Mouse (Mus musculus): ENCODE data around the gene Tmem123. TPM values are rescaled to one million over a fixed set of nuclear protein-coding genes. Genes with fewer than 3 reads are reported as not detected.

Gene Tmem123
- total RNA-seq, 2 experiments from 2014 or later = 84.2 to 106 TPM

DNA sequence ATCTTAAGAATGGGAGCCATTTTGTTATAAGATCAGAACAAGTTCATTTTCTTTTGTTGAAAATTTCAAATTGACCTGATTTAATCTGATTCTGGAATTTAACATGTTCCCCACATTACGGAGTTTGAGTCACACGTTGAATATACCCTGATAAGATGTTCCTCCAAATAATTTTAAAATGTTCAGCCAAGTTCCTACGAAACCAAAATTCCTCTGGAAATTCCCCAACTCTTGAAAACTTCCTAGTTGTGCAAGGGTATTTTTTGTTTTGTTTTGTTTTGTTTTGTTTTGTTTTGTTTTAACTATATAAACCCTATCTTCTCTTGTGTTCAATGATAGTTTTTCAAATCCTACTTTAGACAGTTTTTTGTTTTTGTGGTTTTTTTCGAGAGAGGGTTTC is 64.9 kb downstream of the Tmem123 start:
- DNase-seq = no peak

GRCm38 (mm10) chr9:7829531-7830528 is 66.0 kb downstream of the Tmem123 start:
- no peak for DNase-seq

DNA sequence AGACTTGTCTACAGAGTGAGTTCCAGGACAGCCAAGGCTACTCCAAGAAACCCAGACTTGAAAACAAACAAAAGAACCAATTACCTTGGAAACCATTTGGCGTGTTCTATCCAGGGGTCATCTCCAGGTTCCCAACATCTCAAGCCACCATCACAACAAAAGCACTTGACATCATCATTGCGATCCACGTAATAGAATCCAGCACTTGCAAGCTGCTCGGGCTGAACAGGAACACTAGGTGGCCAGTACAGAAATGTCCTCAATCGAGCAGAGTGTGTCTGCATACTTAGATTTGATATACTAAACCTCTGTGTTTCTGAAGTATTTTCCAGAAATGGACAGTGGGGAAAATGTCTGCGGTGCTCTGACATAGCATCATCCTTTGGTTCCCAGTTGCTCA is 69.6 kb downstream of the Tmem123 start:
- DNase-seq = no peak

GRCm38 (mm10) chr9:7835302-7835701 is 71.5 kb downstream of the Tmem123 start:
- DNase-seq = no peak

DNA sequence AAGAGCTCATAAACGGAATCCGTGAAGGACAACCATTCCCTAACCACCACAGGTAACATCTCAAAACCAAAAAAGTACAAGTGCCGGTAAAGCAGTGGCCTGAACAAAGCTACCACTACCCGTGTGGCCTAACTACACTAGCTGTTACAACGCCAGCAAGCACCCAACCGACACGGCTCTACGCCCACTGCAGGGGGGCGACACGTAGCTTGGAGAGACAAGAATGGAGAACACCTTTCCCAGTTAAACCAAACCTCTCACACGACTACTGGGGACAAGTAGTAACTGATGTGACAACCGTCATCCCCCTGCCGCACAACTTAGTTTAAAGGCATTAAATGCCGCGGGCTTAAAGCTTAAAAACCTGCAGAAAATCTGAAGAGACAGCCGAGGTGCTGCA is 72.5 kb downstream of the Tmem123 start:
- peak; percentile 63 for DNase-seq

GRCm38 (mm10) chr9:7836905-7837805 is 73.3 kb downstream of the Tmem123 start, which contains the start of gene Birc2:
Birc2 (minus strand) TSS chr9:7837064.
- DNase-seq = peak; percentile 97

- peak; percentile 40 for DNase-seq
Measured at GRCm38 (mm10) chr9:7837806-7838440, 74.1 kb downstream of the Tmem123 start.

- DNase-seq = peak; percentile 53
Measured at GRCm38 (mm10) chr9:7841221-7841620, 77.4 kb downstream of the Tmem123 start.

Small RNAs within 50 kb of the gene (microRNA-seq; reads per million reads assigned to microRNA genes)
- gene Mir5618 = not detected

Other genes with a start within 250 kb of the Tmem123 start
- gene Mmp8, start 205.6 kb upstream of the Tmem123 start, total RNA-seq (2021) = 1 to 10 TPM; 1.1 to 2.6 TPM
- gene Mmp27, start 192.6 kb upstream of the Tmem123 start, total RNA-seq (2021) = under 1 TPM; 0.15 to 0.30 TPM
- not detected for gene Mmp20, start 135.8 kb upstream of the Tmem123 start, total RNA-seq (2021)
- not detected for gene Mmp7, start 72.0 kb upstream of the Tmem123 start, total RNA-seq (2021)
- 10 to 100 TPM; 39.4 to 46.3 TPM for gene Birc2, start 73.0 kb downstream of the Tmem123 start, total RNA-seq (2021)
- 10 to 100 TPM; 22.2 to 22.7 TPM for gene Birc3, start 109.1 kb downstream of the Tmem123 start, total RNA-seq (2021)
- 10 to 100 TPM; 64.3 to 69.4 TPM for gene Yap1, start 240.6 kb downstream of the Tmem123 start, total RNA-seq (2021)